Mouse (Mus musculus): ENCODE measurements around the gene Slc12a4.

Gene Slc12a4

GRCm38 (mm10) chr8:105932525-105932924 is 33.4 kb downstream of the Slc12a4 start:
- no peak for DNase-seq (ENCODE audit: low spot score in 2 of 2)

- no peak for DNase-seq (ENCODE audit: low spot score in 2 of 2)
Observed at GRCm38 (mm10) chr8:105931271-105931670, 34.6 kb downstream of the Slc12a4 start.

GRCm38 (mm10) chr8:105930602-105931001 is 35.3 kb downstream of the Slc12a4 start:
- DNase-seq (ENCODE audit: low spot score in 2 of 2) = peak; percentile 75 to 87

GRCm38 (mm10) chr8:105925123-105925522 is 40.8 kb downstream of the Slc12a4 start:
- DNase-seq (ENCODE audit: low spot score in 2 of 2) = no peak

GRCm38 (mm10) chr8:105919390-105919789 is 46.5 kb downstream of the Slc12a4 start:
- no peak for DNase-seq (ENCODE audit: low spot score in 2 of 2)

GRCm38 (mm10) chr8:105900941-105901616 is 64.8 kb downstream of the Slc12a4 start:
- DNase-seq (ENCODE audit: low spot score in 2 of 2) = no peak

GRCm38 (mm10) chr8:105900180-105900940 is 65.5 kb downstream of the Slc12a4 start, which contains the start of gene Pskh1:
Gene Pskh1, plus strand, starts transcription at chr8:105900441.
- DNase-seq (ENCODE audit: low spot score in 2 of 2) = peak; percentile 94 to 95

- no peak for DNase-seq (ENCODE audit: low spot score in 2 of 2)
Observed at GRCm38 (mm10) chr8:105897801-105898480, 68.0 kb downstream of the Slc12a4 start.
